Mouse (Mus musculus) testis, adult 2 months (tissue): ENCODE measurements around the gene Ctnnd2. TPM values are rescaled to one million over a fixed set of nuclear protein-coding genes. Genes with fewer than 3 reads are reported as not detected.

Source experiments
- H3K27ac ChIP-seq: fragments of 200-500 bp; 2 replicates; pipeline ENCODE4 v1.5.1; 2012; ENCODE audit warnings: low read depth, low read length; ENCODE audit not compliant: control insufficient read depth, insufficient read depth
- H3K27me3 ChIP-seq: fragments of 200-500 bp; 2 replicates; pipeline ENCODE4 v1.6.1; 2012; ENCODE audit warnings: mild to moderate bottlenecking, low read length, moderate library complexity; ENCODE audit not compliant: control insufficient read depth, insufficient read depth
- H3K36me3 ChIP-seq: fragments of 200-500 bp; 2 replicates; pipeline ENCODE4 v1.6.1; 2012; ENCODE audit warnings: mild to moderate bottlenecking, low read length; ENCODE audit not compliant: control insufficient read depth, insufficient read depth
- H3K4me1 ChIP-seq: fragments of 200-500 bp; 2 replicates; pipeline ENCODE4 v1.6.1; 2012; ENCODE audit warnings: low read length; ENCODE audit not compliant: control insufficient read depth, insufficient read depth
- H3K4me3 ChIP-seq: fragments of 200-500 bp; 2 replicates; pipeline ENCODE4 v1.5.1; 2012; ENCODE audit warnings: low read depth, mild to moderate bottlenecking, low read length, moderate library complexity, mixed read lengths; ENCODE audit not compliant: control insufficient read depth
- CTCF ChIP-seq: fragments of 200-500 bp; IDR thresholded peaks from 2 replicates; pipeline ENCODE4 v1.5.1; 2012; ENCODE audit warnings: low read depth, mild to moderate bottlenecking, inconsistent platforms, low read length, moderate library complexity; ENCODE audit not compliant: control insufficient read depth, insufficient read depth, insufficient replicate concordance
- POLR2A ChIP-seq: fragments of 200-500 bp; IDR thresholded peaks from 2 replicates; pipeline ENCODE4 v1.6.1; 2012; ENCODE audit warnings: low read depth, mild to moderate bottlenecking, inconsistent platforms, low read length, moderate library complexity; ENCODE audit not compliant: control insufficient read depth
- polyA plus RNA-seq: library from polyadenylated mRNA; depleted of rRNA; stranded (reverse); fragments of >200 nt; gene quantifications from 2 replicates; pipeline ENCODE4 v1.2.3, GENCODE M21; 2012

Gene Ctnnd2
- polyA plus RNA-seq, 1 experiment: 3.8 TPM

DNA sequence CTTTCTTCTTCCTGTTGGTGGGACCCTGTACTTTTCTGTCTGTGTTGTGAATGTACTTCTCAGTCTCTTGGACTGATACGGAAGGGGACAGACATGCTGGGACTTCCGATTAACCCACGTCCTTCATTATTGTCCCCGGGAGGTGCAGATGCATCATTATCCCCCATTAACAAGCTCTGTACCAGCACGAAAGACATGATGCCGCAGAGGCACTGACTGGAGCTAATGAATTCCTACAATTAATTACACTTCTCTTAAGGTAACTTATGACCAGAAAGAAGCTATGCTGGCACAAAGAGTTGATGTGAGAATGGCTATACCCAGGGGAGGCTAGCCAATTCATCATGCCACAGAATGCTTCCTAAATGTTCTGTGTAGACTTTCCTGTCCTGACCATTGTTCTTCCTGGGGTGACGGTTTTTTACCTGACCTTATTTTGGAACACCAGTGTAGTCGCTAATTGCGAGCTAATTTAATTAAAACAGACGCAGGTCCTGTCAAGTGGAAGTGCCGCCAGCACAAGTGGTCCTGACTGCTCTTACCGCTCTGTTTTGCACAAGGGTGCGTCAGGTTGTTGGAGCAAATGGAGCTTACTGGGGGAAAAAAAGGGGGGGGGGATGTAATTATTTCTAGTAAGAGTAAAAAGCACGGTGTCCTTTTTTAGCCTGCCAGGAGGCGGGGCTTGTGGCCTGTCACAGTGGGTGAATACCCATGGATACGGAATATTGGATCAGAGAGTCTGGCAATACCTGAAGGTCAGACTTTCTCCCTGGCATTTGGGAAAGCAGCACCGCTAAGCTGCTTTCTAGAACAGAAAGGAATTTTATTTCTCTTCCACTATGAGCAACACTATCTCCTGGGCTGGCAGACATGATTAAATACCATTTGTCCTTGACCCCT lies 685.1 kb downstream of the Ctnnd2 start:
- Histone ChIP-seq H3K36me3 (no peaks in the 10 kb centered on the region), H3K4me3 (no peak overlapping the region)
- TF ChIP-seq POLR2A (no peak), CTCF (no peak)

DNA sequence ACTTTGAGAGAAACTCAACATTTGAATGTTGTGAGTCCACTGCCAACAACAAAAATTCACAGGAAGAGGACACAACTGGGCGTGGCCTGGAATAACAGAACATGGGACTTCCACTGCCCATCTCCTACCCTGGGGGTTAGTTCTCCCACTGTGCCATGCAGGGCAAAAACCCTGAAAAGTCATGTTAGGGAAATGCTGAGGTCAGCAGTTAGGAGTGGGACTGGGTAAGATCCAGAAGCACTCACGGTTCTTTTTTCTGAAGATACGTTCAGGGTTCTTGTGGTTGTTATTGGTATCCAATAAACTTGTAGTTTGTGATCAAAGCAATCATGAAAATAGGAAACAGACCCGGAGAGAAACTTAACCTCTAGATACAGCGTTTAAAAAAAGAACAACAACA lies 695.0 kb downstream of the Ctnnd2 start:
- Histone ChIP-seq H3K4me3 (no peak overlapping the region), H3K4me1 (no peaks in the 10 kb centered on the region), H3K27ac (no peak overlapping the region), H3K27me3 (no peaks in the 10 kb centered on the region), H3K36me3 (no peaks in the 10 kb centered on the region)
- TF ChIP-seq POLR2A (no peak), CTCF (no peak)

More for the DNA sequence above, 685.1 kb downstream of the Ctnnd2 start:
- H3K27me3 ChIP-seq: no peaks in the 10 kb centered on the region
- H3K4me1 ChIP-seq: no peaks in the 10 kb centered on the region
- H3K27ac ChIP-seq: no peak overlapping the region

DNA sequence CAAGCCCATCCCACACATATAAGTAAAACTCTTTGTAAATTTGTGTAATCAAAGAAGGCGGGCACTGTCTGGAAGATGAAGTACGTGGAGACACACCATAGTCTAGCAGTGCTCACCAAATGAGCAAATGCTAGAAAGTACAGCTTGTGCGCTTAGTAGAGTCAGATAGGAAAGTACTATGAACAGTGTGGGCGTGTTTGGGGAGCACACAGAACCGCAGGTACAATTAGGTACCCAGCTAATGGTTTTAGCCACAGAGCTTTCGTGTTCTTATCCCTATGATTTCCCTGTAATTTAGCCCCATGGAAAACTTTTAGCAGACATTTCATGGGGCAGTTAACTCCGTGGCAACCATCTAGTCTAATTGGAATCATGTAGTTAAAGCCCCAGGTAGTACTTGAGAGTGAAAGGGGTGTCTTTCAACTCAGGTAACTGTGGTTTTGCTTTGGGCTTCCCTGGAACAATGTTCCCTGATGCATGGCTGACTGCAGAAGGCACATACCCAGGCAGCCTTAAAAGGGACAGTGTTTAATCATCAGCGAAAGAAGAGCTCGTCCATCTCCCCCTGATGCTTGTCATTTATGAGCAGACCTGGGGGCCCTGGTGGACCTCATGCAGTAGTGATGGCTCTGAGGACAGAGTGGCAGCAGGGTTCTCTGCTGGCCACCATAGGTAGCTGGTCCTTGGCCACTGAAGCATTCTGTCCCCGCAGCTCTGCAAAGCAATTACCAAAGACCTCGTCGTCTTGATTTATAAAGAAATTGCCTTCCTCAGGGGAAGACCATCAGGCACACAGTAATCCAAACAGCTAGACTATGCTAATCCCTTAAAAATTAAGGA lies 697.5 kb downstream of the Ctnnd2 start:
- no peaks in the 10 kb centered on the region for H3K27me3 ChIP-seq
- TF ChIP-seq POLR2A (no peak), CTCF (no peak)
- H3K36me3 ChIP-seq: no peaks in the 10 kb centered on the region
- no peak overlapping the region for H3K4me3 ChIP-seq
- H3K4me1 ChIP-seq: no peaks in the 10 kb centered on the region
- H3K27ac ChIP-seq: no peak overlapping the region

DNA sequence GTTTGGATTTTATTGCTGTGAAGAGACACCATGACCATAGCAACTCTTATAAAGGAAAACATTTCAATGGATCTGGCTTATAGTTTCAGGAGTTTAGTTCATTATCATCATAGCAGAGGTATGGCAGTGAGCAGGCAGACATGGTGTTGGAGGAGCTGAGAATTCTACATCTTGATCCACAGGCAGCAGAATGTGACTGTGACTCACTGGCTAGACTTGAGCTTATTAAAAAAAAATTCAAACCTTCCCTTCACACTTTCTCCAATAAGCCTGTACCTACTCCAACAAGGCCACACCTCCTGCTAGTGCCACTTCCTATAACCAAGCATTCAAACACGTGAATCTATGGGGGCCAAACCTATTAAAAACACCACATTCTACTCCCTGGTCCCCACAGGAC lies 703.1 kb downstream of the Ctnnd2 start:
- Histone ChIP-seq H3K27ac (no peak overlapping the region), H3K27me3 (no peaks in the 10 kb centered on the region), H3K4me1 (no peaks in the 10 kb centered on the region), H3K4me3 (no peak overlapping the region), H3K36me3 (no peaks in the 10 kb centered on the region)
- TF ChIP-seq POLR2A (no peak), CTCF (no peak)

DNA sequence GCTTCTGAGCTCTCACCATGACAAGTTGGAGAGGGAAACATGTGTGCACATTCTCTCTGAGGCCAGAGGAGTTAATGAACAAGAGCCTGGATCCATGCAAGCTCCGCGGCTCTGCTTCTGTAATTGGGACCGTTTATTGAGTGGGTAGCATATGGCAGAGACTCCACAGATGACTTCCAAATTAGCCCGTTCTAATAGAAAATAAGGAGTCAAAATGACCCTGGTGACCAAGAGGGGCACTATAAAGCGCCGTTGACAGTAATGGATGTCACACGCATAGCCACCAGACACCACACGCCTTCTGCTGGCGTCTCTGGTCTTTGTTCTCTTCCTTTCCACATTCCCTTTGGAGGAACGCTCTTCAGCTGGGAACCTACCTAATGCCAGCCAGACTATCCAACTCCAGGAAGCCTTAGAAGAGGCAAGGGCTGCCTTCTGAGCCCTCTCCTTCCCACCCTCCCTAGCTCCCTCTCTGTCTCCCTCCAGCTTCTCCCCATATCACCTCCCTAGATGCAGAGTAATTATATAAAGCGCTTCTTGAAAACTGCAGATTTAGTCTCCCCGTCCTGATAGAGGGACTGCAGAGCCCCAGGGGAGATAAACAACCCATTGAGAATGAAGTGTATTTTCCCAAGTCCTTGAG lies 712.4 kb downstream of the Ctnnd2 start:
- TF ChIP-seq POLR2A: no peak
- H3K27ac ChIP-seq: no peak overlapping the region
- no peaks in the 10 kb centered on the region for H3K36me3 ChIP-seq
- no peak overlapping the region for H3K4me3 ChIP-seq
- H3K4me1 ChIP-seq: no peaks in the 10 kb centered on the region
- no peaks in the 10 kb centered on the region for H3K27me3 ChIP-seq

DNA sequence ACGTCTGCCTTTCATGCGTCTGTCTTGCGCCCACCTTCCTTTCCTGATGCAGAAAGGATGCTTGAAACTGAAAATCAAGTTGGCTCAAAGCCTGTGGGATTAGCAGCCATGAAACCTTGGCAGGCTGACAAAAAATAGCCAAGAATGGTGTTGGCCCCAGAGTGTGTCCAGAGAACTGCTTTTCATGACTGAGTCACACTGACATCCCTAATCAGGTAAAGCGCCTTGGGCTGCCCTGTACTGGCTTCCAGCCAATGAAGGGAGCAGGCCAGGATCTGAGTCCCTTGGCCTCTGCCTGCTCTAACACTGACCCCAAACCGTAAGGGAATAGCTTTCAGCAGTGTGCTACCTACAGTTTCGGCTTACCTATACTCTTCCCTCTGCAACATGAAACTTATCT lies 713.0 kb downstream of the Ctnnd2 start:
- no peaks in the 10 kb centered on the region for H3K4me1 ChIP-seq
- no peaks in the 10 kb centered on the region for H3K36me3 ChIP-seq
- H3K27me3 ChIP-seq: no peaks in the 10 kb centered on the region
- TF ChIP-seq CTCF (no peak), POLR2A (no peak)
- no peak overlapping the region for H3K4me3 ChIP-seq
- H3K27ac ChIP-seq: no peak overlapping the region

DNA sequence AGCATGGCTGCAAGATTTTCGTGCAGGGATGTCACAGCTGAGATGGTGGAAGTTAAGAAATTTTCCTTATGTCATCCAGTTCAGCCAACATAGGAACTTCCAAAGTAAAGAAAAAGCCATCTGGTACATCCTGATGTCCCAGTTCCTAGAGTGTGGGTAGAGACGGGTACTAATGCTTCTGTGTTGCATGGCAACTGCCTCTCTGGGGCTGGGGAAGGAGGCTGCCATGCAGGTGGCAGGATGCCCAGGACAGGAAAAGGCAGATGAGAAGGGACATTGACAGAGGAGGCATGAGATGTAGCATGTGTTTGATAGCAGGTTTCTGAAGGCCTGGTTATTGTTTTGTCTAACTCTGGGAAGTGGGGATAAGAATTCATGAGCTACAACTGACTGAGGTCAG lies 715.2 kb downstream of the Ctnnd2 start:
- H3K4me3 ChIP-seq: no peak overlapping the region
- no peaks in the 10 kb centered on the region for H3K4me1 ChIP-seq
- H3K27ac ChIP-seq: no peak overlapping the region
- no peaks in the 10 kb centered on the region for H3K36me3 ChIP-seq
- no peaks in the 10 kb centered on the region for H3K27me3 ChIP-seq
- TF ChIP-seq CTCF: no peak
- TF ChIP-seq POLR2A: no peak

DNA sequence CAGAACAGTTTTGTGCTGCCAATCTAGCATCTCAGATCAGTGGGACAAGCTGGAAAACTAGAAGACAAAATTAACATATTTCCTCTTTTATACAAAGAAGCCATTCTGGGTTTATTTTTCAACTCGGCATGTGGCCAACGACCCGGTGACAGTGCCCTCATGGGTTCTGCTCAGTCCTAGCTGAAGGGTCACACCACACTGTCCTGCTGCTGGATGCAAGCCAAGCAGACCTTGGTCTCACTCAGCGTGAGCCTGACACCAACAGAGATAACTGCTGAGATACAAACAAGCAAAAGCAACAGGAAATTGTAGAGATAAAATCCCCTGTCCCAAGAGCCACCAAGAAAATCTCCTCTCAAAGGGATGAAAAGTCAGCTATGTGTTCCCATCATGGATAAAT lies 719.6 kb downstream of the Ctnnd2 start:
- Histone ChIP-seq H3K36me3 (no peaks in the 10 kb centered on the region), H3K4me3 (no peak overlapping the region), H3K27me3 (no peaks in the 10 kb centered on the region), H3K4me1 (no peaks in the 10 kb centered on the region), H3K27ac (no peak overlapping the region)
- no peak for TF ChIP-seq POLR2A
- TF ChIP-seq CTCF: no peak
